Comparison of ENCODE assay signal across 1 mouse cellular context in genomic region chr3:89084133-89084532, GRCm38 (mm10).
TF ChIP-seq lines count a peak whose summit lies in the region.

No protein-coding gene starts in this region.

TF ChIP-seq in CH12.LX, 34 proteins besides CTCF, POLR2A, EP300 and RAD21 (continued from another document):
- TF ChIP-seq BHLHE40 (IDR thresholded peaks at IDR 0.05; ENCODE audit: low read depth, low read length), result 0 out of 2 replicates have a peak, but pooled peaks have one; percentile 24
- TF ChIP-seq ELF1 (IDR thresholded peaks at IDR 0.05; ENCODE audit: low read depth, low read length), result no peak
- peak; percentile 58; the same call in 1 of the 2 replicates for TF ChIP-seq ZNF384 (IDR thresholded peaks at IDR 0.05; ENCODE audit: low read depth, low read length)
- no peak for TF ChIP-seq HCFC1 (IDR thresholded peaks at IDR 0.05; ENCODE audit: low read depth, low read length)
- TF ChIP-seq NRF1 (IDR thresholded peaks at IDR 0.05; ENCODE audit: low read depth, low read length), result 0 out of 2 replicates have a peak, but pooled peaks have one; percentile 11
- peak; percentile 86; the same call in 1 of the 2 replicates for TF ChIP-seq MEF2A (IDR thresholded peaks at IDR 0.05; ENCODE audit: borderline replicate concordance, low read depth, low read length)
- no peak for TF ChIP-seq E2F4 (IDR thresholded peaks at IDR 0.05; ENCODE audit: insufficient replicate concordance, low read depth, low read length)
